Mouse (Mus musculus): ENCODE measurements around the gene Zfyve28. TPM values are rescaled to one million over a fixed set of nuclear protein-coding genes. Genes with fewer than 3 reads are reported as not detected.

Gene Zfyve28
- polyA plus RNA-seq, 1 experiment from 2014 or later = 2.0 TPM

GRCm38 (mm10) chr5:34235898-34236420 is 52.3 kb downstream of the Zfyve28 start:
- peak; percentile 33 for DNase-seq (ENCODE audit: low spot score)
- no peaks in the 10 kb centered on the region for H3K27me3 ChIP-seq (ENCODE audit: insufficient read depth, poor library complexity, severe bottlenecking)
- no peaks in the 10 kb centered on the region for H3K9me3 ChIP-seq
- H3K4me1 ChIP-seq (replicated peaks) = no peaks in the 10 kb centered on the region
- no peaks in the 10 kb centered on the region for H3K36me3 ChIP-seq
- 55% methylated on average over 10 of the region's 10 CpGs for WGBS
- H3K4me3 ChIP-seq = no peak overlapping the region
- H3K27ac ChIP-seq = no peak overlapping the region

DNA sequence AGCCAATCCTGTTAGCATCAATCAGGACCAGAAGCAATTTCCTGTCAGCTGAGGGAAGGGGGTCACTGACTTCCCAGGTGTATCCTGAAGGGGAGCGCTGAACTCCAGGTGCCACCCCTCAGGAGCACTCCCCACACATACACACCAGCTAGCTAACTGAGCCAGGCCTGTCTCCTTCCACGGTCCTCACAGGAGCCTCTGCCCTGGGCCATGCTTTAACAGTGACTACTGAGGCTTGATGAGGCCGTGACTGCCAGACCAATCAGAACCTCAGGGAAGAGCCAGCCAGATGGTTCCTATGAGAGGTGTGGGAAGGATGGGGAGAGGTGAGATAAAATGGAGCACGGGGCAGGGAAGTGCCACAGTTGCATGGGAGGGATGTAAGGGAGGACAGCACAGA is 53.2 kb downstream of the Zfyve28 start:
- Histone ChIP-seq H3K9me3 (no peaks in the 10 kb centered on the region), H3K4me3 (no peak overlapping the region), H3K27me3 (ENCODE audit: insufficient read depth, poor library complexity, severe bottlenecking) (no peaks in the 10 kb centered on the region), H3K36me3 (no peaks in the 10 kb centered on the region), H3K27ac (no peak overlapping the region), H3K4me1 (replicated peaks) (no peaks in the 10 kb centered on the region)
- 76% methylated on average over 4 of the region's 4 CpGs for WGBS
- no peak for DNase-seq (ENCODE audit: low spot score)

- H3K27me3 ChIP-seq (ENCODE audit: insufficient read depth, poor library complexity, severe bottlenecking) = no peaks in the 10 kb centered on the region
Observed at GRCm38 (mm10) chr5:34233221-34233515, 55.1 kb downstream of the Zfyve28 start.

GRCm38 (mm10) chr5:34232481-34233220 is 55.6 kb downstream of the Zfyve28 start:
- no peaks in the 10 kb centered on the region for H3K9me3 ChIP-seq
- WGBS = 77% methylated on average over 8 of the region's 8 CpGs
- no peak for DNase-seq (ENCODE audit: low spot score)
- no peaks in the 10 kb centered on the region for H3K4me1 ChIP-seq (replicated peaks)
- H3K4me3 ChIP-seq = no peak overlapping the region
- H3K36me3 ChIP-seq = no peaks in the 10 kb centered on the region
- no peaks in the 10 kb centered on the region for H3K27me3 ChIP-seq (ENCODE audit: insufficient read depth, poor library complexity, severe bottlenecking)
- no peak overlapping the region for H3K27ac ChIP-seq

More at GRCm38 (mm10) chr5:34233221-34233515, 55.1 kb downstream of the Zfyve28 start:
- H3K36me3 ChIP-seq = no peaks in the 10 kb centered on the region
- H3K4me3 ChIP-seq = no peak overlapping the region
- no peak for DNase-seq (ENCODE audit: low spot score)
- no peaks in the 10 kb centered on the region for H3K4me1 ChIP-seq (replicated peaks)
- no peak overlapping the region for H3K27ac ChIP-seq
- no peaks in the 10 kb centered on the region for H3K9me3 ChIP-seq
- WGBS = 87% methylated on average over 6 of the region's 6 CpGs

DNA sequence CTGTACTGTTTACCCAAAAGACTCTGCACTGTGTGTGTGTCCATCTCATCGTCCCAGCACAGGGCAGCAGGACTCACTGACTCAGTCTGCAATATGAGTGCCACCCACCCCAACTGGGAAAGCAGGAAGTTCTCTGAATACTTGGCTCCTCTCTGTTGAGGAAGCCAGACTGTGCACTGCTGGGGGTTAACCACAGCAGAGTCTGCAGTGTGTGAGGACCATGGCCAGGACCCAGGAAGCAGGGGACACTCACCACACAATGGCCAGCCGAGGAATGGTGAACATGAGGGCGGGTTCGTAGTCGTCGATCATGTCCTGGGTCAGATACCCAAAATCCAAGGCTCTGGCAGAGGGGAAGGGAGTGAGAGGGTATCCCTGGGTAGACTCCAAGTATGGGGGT is 56.3 kb downstream of the Zfyve28 start:
- no peak for DNase-seq (ENCODE audit: low spot score)
- H3K27ac ChIP-seq = no peak overlapping the region
- H3K4me1 ChIP-seq (replicated peaks) = no peaks in the 10 kb centered on the region
- 85% methylated on average over 6 of the region's 6 CpGs for whole genome bisulfite sequencing
- no peaks in the 10 kb centered on the region for H3K36me3 ChIP-seq
- no peaks in the 10 kb centered on the region for H3K27me3 ChIP-seq (ENCODE audit: insufficient read depth, poor library complexity, severe bottlenecking)
- H3K4me3 ChIP-seq = no peak overlapping the region
- no peaks in the 10 kb centered on the region for H3K9me3 ChIP-seq

DNA sequence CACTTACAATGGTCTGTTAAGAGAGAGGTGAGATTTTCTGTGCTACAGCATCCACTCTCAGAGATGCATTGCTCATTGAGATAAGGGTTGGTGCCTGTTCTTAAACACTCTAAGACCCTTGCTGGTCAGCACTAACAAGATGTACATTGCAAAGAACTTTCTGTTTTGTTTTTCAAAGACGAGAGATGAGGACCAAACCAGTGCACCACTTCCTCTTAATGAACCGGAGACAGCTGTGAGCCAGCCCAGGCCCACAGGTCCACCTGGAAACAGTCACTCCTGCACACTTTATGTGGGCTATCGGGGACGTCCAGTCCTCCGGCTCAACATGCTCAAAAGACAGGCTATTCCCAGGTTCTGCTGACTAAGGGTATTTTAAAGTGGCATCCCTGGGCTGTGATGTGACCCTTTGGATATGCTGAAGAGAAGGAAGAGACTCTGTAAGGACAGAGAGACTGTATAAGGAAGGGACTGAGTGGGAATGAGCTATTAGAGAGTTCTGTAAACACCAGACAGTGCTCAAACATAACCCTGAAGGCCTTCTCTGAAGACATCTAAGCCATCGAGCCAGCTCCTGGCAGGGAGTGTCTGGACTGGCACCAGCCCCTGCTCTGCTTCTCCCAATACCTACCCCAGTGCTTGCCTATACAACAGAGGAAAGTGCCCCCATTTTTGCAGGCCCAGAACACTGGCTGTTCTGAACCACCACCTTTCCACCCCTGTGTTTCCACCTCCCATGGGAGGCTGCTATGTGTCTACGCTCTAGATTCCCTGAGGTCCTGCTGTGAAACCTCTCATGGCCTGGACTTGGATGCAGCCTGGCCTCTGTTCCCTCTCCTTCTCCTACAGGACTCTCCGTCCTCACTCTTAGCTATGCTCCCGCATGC is 57.4 kb downstream of the Zfyve28 start:
- H3K4me1 ChIP-seq (replicated peaks) = no peaks in the 10 kb centered on the region

DNA sequence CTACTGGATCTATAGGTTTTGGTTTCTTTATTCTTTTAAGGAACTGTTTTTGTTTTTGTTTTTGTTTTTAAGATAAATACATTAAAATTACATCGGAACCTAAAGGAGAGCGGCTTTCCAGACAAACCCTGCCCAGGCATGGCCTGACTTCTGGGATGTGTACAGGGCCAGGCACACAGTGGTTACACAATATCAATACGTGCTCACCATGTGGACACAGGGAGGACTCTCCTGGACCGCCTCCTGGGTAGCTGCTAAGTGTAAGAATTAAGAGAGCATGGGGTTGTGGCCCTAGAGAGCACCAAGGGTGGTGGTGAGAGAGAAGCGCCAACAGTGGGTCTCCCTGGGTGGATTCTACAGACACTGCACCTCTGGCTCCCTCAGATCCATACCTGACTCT is 58.7 kb downstream of the Zfyve28 start:
- no peak overlapping the region for H3K27ac ChIP-seq
- no peak for DNase-seq (ENCODE audit: low spot score)
- H3K9me3 ChIP-seq = no peaks in the 10 kb centered on the region
- no peak overlapping the region for H3K4me3 ChIP-seq
- H3K27me3 ChIP-seq (ENCODE audit: insufficient read depth, poor library complexity, severe bottlenecking) = no peaks in the 10 kb centered on the region
- no peaks in the 10 kb centered on the region for H3K4me1 ChIP-seq (replicated peaks)
- 92% methylated on average over 5 of the region's 5 CpGs for WGBS
- H3K36me3 ChIP-seq = no peaks in the 10 kb centered on the region

More for the DNA sequence above, 57.4 kb downstream of the Zfyve28 start:
- Histone ChIP-seq H3K27me3 (ENCODE audit: insufficient read depth, poor library complexity, severe bottlenecking) (no peaks in the 10 kb centered on the region), H3K4me3 (no peak overlapping the region), H3K9me3 (no peaks in the 10 kb centered on the region), H3K27ac (no peak overlapping the region), H3K36me3 (no peaks in the 10 kb centered on the region)
- WGBS = 85% methylated on average over 9 of the region's 9 CpGs
- DNase-seq (ENCODE audit: low spot score) = no peak

GRCm38 (mm10) chr5:34225516-34225915 is 62.7 kb downstream of the Zfyve28 start:
- Histone ChIP-seq H3K9me3 (no peaks in the 10 kb centered on the region), H3K4me1 (replicated peaks) (no peaks in the 10 kb centered on the region), H3K36me3 (no peaks in the 10 kb centered on the region), H3K27me3 (ENCODE audit: insufficient read depth, poor library complexity, severe bottlenecking) (no peaks in the 10 kb centered on the region), H3K27ac (no peak overlapping the region), H3K4me3 (no peak overlapping the region)
- DNase-seq (ENCODE audit: low spot score) = no peak
- 95% methylated on average over 2 of the region's 2 CpGs for WGBS

- Histone ChIP-seq H3K27ac (no peak overlapping the region), H3K9me3 (no peaks in the 10 kb centered on the region), H3K36me3 (no peaks in the 10 kb centered on the region), H3K4me3 (no peak overlapping the region), H3K4me1 (replicated peaks) (no peaks in the 10 kb centered on the region), H3K27me3 (ENCODE audit: insufficient read depth, poor library complexity, severe bottlenecking) (no peaks in the 10 kb centered on the region)
- WGBS = 84% methylated on average over 5 of the region's 5 CpGs
- DNase-seq (ENCODE audit: low spot score) = no peak
Observed at GRCm38 (mm10) chr5:34224515-34224914, 63.7 kb downstream of the Zfyve28 start.

- no peaks in the 10 kb centered on the region for H3K27me3 ChIP-seq (ENCODE audit: insufficient read depth, poor library complexity, severe bottlenecking)
- no peaks in the 10 kb centered on the region for H3K9me3 ChIP-seq
- no peak for DNase-seq (ENCODE audit: low spot score)
- H3K4me1 ChIP-seq (replicated peaks) = 0 out of 2 replicates have a peak, but pooled peaks cover 3% of the 10 kb centered on the region
- H3K36me3 ChIP-seq = no peaks in the 10 kb centered on the region
- no peak overlapping the region for H3K27ac ChIP-seq
- WGBS = 88% methylated on average over 4 of the region's 4 CpGs
- no peak overlapping the region for H3K4me3 ChIP-seq
Observed at GRCm38 (mm10) chr5:34220001-34220400, 68.2 kb downstream of the Zfyve28 start.

DNA sequence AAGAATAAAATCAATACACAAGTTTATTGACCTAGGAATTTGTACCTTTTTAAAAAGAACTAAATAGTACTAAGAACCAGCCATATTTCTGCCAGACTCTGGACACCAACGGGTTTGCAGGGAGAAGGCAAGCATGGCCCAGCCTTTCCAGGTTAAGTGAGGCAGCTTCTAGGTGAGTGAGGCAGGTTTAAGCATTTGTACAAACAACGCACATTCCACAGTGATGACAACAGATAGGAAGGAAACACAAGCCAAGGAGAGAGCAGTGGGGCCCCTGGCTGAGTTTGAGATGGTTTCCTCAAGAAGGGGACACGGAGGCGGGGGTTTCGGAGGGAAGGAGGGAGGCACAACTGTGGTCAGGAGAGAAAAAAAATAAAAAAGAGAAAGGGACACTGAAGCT is 69.6 kb downstream of the Zfyve28 start:
- Histone ChIP-seq H3K27me3 (ENCODE audit: insufficient read depth, poor library complexity, severe bottlenecking) (no peaks in the 10 kb centered on the region), H3K36me3 (no peaks in the 10 kb centered on the region), H3K4me1 (replicated peaks) (0 out of 2 replicates have a peak, but pooled peaks cover 3% of the 10 kb centered on the region), H3K27ac (no peak overlapping the region), H3K4me3 (no peak overlapping the region), H3K9me3 (no peaks in the 10 kb centered on the region)
- 75% methylated on average over 5 of the region's 5 CpGs for WGBS
- no peak for DNase-seq (ENCODE audit: low spot score)

DNA sequence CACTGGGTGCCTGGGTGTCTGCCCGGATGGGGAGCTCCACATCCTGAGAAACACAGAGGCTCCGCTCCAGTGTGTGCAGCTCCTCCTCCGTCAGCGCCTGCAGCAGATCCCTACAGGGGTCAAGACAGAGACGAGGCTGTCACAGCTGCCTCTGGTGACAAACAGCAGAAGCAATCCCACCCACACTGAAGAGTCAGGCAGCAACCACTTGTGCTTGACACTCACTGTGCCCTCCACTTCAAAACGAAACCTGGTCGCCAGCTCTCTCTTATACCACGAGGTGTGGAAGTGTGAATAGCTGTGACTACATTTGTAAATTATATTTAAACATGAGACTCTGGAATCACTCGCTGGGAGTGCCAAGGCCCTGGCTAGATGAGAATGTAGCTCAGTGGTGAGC is 70.5 kb downstream of the Zfyve28 start:
- Histone ChIP-seq H3K27ac (no peak overlapping the region), H3K27me3 (ENCODE audit: insufficient read depth, poor library complexity, severe bottlenecking) (no peaks in the 10 kb centered on the region), H3K9me3 (no peaks in the 10 kb centered on the region), H3K4me1 (replicated peaks) (0 out of 2 replicates have a peak, but pooled peaks cover 3% of the 10 kb centered on the region), H3K4me3 (no peak overlapping the region), H3K36me3 (no peaks in the 10 kb centered on the region)
- 71% methylated on average over 9 of the region's 9 CpGs for WGBS
- no peak for DNase-seq (ENCODE audit: low spot score)

DNA sequence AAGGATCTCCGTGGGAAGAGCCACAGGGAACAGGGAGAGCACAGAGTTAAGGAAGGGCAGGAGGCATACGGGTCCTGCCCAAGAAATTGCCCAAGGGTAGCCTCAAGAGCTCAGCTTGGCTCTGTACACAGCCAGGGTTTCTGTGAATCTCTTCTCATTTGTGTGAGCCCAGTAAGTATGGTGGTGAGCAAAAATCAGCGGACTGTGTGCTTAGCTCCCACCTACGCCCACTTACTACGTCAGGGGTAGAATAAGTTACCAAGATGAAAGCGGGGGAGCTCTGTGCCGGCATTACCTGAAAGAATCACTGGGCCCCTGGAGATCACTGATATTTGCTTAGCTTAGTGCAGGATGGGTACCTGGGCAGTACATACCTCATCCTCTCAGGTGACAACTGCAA is 72.2 kb downstream of the Zfyve28 start:
- 0 out of 2 replicates have a peak, but pooled peaks cover 3% of the 10 kb centered on the region for H3K4me1 ChIP-seq (replicated peaks)
- no peaks in the 10 kb centered on the region for H3K9me3 ChIP-seq
- no peaks in the 10 kb centered on the region for H3K36me3 ChIP-seq
- no peaks in the 10 kb centered on the region for H3K27me3 ChIP-seq (ENCODE audit: insufficient read depth, poor library complexity, severe bottlenecking)
- H3K27ac ChIP-seq = no peak overlapping the region
- no peak overlapping the region for H3K4me3 ChIP-seq
- DNase-seq (ENCODE audit: low spot score) = no peak
- 79% methylated on average over 7 of the region's 7 CpGs for WGBS
